Mouse (Mus musculus): ENCODE data around the gene Pde4d.

Gene Pde4d

DNA sequence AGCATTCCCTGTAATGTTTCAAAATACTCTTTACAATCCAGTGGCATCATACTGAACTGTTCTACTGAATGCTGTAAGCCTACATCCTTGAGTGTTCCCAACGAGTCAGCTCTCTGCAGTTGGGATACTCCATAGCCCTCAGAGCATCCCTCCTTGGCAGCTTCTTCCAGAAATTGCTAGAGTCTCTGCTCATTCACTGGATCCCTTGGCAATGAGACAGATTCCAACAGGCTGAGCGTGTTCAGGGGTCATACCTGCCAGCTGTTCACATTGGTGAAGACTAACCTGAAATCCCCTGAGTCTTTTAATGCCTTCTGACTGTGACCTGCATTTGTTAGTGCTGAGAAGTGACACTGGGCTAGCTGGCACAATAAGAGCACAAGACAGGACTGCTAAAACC is 1173.5 kb downstream of the Pde4d start:
- no peak for DNase-seq (ENCODE audit: low spot score in 2 of 2)

DNA sequence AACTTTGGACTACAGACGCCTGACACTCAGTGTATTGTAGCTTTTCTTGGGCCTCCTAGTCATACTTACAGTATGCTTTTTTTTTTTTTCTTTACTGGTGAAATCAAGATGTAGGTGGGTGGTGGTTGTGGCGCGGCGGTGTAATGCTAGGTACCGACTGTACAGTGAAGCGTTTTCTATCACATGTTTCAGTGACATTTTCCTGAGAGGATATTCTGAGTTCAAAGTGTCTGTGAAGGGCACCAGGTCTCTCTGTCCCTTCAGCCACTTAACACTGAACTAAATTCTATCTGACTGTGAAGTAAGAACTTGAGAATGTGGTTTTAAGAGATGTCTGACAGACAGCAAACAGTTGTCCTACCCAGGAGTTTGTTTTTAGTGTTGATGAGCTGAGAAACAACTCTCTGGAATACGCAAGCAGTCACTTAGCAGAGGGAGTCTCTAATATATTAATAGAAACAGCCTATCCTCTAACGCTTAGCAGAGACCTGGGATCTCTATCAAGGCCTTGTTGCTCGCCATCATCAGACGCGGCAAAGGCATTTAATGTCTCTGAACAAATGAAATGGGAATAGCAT is 1175.1 kb downstream of the Pde4d start:
- DNase-seq (ENCODE audit: low spot score in 2 of 2): no peak

DNA sequence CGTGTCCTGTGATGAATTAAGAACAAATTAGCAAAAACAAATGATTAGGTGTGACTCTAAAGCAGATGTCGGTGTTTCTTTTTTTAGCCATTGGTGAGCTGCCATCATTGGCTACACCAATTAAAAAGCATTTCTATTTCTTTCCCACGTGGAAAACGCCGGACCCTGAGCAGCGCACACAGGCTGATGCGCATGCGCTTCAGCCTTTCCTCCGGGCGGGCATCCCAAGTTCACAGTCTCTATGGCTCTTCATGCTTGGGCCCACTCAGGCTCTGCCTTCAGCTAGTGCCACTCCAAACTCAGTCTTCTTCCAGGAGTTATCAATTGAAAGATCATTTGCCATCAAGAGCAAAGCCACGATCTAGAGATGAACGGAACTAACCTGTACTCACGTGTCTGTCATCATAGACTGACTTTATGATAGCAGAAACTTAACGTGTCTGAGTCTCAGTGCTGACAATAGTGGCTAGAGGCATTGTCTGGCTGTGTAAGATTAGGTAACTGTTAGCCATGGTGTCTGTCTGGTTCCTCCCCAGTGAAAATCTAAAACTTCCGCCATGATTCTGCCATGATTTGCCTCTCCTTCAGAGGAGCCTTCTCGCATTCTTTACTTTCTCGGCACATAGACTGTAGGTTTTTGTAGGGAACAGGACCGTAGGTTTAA is 1175.8 kb downstream of the Pde4d start:
- no peak for DNase-seq (ENCODE audit: low spot score in 2 of 2)

DNA sequence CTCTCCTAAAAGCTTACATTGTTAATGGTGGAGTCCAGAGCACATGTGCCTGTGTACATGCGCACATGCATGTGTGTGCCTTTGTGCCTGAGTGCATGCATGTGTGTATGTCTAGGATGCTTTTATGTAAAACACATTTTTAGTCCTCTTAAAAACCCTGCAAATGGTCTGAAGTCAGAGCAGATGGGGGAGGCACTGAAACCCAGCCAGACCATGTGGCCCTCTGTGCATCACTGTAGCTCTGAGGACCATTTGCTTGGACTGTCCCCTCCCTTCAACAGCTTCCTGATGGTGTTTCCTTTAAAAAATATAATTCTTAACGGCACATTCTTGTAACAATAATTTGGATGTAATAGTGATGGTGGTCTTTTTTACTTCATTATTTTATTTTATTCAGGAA is 1177.5 kb downstream of the Pde4d start:
- no peak for DNase-seq (ENCODE audit: low spot score in 2 of 2)

DNA sequence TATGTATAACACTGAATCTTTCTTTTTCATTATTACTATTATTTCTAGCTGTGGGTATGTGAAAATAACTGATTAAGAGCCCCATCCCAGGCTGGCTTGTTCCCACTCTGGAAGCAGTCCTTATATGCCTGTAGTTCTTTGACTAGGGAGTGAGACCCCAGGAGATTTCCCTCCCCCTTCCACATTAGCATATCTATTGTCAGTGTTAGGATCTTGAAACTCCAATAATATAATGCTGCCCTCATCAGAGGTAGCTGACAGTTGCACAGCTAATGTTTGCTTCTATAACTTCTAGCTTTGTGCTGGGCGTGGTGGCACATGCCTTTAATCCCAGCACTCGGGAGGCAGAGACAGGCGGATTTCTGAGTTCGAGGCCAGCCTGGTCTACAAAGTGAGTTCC is 1178.9 kb downstream of the Pde4d start:
- DNase-seq (ENCODE audit: low spot score in 2 of 2): no peak

DNA sequence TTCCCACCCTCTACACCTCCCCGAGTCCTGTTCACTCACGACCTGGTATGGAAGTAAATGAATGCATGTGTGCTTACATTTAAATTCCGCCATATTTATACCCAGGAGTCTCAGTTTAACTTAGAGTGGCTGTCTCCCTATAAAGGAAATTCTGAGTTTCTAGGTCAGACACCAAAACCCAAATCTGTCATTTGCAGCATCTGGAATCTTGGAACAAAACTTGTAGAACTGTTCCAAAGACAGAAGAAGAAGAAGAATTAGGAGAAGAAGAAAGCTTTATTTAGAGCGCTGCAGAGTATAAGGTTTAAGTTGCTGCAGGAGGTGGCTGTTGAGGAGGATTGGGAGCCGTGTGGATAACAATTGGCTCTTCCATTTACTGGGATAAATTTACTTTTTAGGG is 1179.5 kb downstream of the Pde4d start:
- DNase-seq (ENCODE audit: low spot score in 2 of 2): no peak

DNA sequence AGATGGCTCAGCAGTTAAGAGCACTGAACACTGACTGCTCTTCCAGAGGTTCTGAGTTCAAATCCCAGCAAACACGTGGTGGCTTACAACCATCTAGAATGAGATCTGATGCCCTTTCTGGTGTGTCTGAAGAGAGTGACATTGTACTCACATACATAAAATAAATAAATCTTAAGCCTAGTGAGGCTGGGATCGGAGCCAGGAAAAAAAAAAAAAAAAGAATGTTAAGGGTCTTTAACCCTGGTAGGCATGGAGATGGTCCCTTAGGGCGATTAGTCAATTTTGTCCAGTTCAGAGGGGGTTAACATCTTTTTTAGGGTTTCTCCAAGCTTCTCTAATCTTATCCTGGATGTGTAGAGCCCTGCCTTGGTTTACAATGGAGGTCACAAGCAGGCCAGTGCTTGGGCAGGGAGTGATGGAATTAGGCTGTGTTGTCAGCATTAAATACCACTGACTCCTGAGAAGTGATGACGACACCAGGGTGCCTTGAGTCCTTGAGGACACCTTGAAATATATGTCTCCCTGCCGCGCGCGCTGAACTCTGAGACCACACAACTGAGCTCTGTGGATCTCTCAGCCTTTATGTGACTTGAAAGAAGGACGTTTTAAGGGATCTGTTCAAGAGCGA is 1181.8 kb downstream of the Pde4d start:
- DNase-seq (ENCODE audit: low spot score in 2 of 2): no peak

DNA sequence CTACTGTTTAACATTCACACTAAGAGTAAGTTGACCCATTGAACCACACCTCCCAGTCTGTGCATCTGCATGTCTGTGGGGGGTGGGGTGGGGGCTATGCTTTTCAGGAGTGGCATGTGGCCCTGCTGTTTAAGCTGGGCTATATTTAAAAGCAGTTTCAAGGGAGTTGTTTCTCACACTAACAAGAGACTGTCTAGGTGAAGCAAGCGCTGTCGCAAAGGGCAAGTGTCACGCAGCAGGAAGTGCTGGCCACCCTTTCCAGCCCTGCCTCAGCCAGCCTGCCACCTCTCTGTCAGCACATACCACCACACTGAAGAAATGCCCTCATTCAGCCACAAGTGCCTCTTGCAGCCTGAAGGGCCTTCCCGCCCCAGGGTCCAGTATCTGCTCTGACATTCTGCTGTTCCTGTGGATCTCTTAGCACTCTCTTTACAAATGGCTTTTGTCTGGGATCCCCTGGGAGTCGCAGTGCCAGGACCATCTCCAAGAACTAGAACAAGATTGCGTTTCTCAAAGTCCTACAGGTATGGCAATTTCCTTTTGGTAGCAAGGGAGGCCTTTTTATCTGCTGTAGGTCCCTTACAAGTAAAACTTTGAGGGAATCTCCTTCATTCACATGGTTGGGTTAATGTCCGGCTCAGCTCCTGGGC is 1182.8 kb downstream of the Pde4d start:
- DNase-seq (ENCODE audit: low spot score in 2 of 2): no peak

DNA sequence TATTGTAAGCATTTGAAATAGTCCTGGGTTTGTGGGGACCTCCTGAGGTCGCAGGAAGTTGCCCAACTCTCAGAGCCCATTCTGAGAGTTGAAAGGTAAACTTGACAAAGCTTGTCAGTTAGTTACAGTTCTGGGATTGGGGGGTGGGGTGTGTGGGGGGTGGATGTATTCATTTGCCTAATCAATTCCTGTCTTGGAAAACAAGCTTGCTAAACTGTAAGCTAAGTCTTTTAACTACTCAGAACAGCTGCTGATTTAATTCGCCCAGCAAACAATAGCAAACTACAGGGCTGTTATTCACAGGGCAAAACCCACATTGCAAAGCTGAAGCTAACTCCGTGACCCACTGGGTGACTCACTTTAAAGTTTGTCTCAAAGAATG is 1183.3 kb downstream of the Pde4d start:
- DNase-seq (ENCODE audit: low spot score in 2 of 2): no peak

DNA sequence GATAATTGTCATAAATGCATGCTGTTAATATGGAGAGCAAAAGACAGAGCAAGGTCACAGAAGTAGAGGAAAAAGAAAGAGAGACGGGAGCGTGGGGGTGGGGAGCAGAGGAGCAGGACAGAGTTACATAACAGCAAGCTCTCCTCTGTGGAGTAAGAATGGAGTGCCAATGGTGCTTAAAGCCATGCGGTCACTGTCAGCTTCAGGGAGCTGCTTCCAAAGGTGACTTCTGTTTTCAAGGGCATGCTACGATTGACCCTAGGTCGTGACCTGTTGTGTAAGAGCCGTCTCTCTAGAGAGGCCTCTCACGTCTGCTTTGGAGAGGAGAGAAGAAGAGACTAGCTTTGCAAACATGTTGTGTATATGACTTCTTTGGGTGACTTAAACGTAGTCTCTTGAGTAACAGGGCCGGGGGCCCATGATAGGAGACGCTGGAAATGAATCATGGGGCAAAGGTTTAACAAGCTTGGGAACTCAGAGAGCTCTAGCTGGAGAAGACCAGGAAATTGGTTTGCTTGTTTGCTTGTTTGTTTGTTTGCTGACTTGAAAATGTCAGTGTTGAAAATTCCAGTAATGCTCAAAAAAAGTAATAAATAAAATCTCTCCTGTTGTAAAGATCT is 1186.3 kb downstream of the Pde4d start:
- DNase-seq (ENCODE audit: low spot score in 2 of 2): no peak

DNA sequence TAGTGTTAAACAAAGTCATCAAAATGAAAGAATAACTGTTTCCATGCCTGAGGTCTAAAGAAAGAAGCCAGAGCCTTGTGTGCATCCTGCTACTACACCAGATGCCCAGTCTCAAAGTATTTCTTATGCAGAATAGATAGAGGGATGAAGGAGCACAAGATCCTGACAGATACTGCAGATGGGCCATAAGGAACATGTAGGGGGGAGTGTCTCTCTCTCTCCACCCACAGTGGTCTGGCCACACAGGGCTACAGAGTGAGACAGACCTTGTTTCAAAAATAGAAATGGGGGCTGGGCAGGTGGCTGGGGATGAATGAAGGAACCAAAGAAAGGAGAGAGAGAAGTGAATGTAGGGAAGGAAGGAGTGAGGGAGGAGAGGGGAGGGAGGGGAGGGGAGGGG is 1188.5 kb downstream of the Pde4d start:
- no peak for DNase-seq (ENCODE audit: low spot score in 2 of 2)

DNA sequence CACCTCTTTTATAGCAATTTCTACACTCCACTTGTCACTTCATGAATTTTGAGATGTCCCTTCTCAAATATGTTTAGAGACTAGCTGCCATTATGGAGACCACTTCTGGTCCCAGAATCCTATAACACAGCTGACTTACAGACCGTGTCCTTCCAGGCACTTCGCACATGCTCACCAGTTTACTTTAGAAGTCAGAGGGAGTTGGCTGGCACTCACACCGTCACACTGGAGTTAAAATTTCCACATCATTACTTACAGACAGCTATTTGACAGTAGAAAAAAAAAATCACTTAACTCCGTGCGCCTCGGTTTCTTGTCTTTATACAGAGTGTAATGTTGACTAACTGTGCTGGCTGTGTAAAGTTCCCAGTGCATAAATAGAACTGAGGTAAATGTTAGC is 1189.5 kb downstream of the Pde4d start:
- no peak for DNase-seq (ENCODE audit: low spot score in 2 of 2)

DNA sequence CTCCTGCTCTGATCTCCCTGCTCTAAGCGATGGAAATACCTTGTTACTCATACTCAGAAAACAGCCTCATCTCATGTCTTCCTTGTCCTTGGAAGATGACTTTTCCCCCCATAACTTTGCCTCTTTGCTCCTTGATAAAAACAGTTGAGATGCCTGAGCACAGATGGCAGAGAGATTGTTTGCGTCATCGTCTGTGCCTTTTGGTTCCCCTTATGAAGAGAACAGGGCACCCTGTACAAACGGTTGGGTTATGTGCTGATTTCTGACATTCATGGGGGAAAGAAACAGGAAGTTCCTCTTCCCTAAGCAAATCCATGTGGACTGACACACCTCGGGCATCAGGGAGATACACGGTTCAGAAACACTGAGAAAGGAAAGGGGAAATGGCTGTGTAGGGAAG is 1191.8 kb downstream of the Pde4d start:
- DNase-seq (ENCODE audit: low spot score in 2 of 2): no peak

DNA sequence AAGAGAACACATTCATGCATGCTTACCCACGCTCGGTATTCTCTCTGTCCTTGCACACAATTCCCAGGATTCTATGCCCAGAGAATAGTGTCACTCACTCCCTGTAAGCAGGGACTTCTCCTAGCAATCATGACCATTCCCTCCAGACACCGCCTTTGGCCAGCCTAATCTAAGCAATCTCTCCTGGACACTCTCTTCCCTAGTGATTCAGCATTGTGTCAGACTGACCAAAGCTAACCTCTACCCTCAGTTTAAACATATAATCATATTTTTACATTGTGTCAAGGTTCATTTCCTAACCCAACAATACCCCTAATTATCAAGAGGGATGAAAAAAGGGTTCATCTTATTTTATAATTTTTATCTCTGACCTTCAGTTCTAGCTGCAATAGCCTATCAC is 1193.7 kb downstream of the Pde4d start:
- no peak for DNase-seq (ENCODE audit: low spot score in 2 of 2)

DNA sequence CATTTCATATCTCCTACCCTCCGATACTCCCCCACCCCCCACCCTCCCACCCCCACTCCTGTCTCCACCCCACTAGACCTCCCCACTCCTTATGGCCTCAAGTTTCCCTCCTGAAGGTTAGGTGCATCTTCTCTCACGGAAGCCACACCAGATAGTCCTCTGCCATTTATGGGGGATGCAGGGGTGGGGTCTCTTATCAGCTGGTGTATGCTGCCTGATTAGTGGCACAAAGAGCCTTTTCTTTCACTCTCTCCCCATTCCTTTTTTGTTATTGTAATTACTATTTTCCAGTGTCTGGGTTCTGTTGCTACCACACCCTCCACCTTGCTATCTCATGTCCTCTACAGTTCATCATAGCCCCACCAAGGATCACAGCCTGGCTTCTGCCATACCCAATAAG is 1194.3 kb downstream of the Pde4d start:
- DNase-seq (ENCODE audit: low spot score in 2 of 2): no peak

DNA sequence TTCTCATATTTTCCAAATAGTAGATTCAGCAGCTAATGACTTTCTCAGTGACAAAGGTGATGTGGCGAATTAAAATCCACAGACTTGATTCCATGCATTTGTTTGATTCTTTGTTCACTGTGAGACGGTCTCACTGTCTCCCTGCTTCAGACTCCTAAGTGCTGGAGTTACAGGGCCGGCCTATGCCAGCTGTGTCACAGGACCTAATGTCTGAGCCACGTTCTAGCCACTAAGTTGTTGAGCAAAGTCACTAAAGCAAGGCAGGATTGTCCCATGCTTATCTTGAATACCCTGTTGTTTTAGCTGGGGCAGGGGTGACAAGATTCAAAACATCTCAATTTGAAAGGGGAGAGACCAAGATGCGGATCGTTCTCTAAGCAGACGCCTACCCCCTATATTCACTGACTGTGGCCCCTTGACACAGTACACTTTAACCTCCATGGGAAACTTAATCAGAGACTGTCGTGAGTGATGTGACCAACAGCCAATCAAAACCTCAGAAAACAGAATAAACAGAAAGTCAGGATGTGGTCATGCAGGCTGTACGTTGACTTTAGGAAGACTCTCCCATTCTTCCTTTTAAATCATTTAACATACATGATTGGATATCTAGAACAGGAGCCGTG is 1195.6 kb downstream of the Pde4d start:
- DNase-seq (ENCODE audit: low spot score in 2 of 2): no peak

DNA sequence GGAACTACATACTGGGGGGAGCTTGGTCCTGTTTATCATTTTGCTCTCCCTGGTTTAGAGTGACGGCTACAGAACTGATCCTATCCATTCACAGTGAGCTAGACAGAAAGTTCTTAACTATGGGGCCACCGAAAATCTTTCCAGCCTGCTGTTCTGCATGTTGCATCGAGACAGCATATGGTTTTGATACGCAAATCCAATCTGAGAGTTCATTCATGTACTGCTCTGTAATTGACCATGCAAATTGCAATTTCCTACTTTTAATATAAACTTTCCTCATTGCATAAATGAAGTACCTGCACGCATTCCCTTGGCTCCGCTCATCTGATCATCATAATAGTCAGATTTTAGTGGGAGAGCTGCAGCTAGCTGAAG is 1196.1 kb downstream of the Pde4d start:
- DNase-seq (ENCODE audit: low spot score in 2 of 2): no peak

DNA sequence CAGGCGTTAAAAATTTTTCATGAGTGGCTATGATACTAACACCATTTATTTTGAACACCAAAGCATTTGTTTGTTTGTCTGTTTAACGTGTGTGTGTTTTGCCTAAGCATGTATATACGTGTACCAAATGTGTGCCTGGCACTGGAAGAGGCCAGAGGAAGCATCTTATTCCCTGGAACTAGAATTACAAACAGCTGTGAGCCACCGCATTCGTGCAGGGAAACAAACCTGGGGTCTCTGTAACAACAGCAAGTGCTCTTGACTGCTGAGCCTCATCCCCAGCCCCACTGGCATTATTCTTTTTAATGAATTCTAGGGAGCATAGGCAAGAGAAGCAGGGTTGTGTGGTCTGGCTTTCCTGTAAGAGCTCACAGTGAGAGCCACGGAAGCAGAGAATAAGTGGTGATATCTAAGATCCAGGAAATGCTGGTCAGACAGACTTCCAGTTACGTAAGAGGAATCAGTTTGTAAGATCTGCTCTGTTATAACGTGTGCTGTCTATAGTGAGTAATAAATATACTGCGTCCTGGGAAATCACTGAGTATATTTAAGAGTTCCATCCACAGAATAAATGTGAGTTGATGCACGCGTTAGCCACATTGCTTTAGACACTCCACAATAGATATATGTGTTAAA is 1197.0 kb downstream of the Pde4d start:
- DNase-seq (ENCODE audit: low spot score in 2 of 2): no peak

DNA sequence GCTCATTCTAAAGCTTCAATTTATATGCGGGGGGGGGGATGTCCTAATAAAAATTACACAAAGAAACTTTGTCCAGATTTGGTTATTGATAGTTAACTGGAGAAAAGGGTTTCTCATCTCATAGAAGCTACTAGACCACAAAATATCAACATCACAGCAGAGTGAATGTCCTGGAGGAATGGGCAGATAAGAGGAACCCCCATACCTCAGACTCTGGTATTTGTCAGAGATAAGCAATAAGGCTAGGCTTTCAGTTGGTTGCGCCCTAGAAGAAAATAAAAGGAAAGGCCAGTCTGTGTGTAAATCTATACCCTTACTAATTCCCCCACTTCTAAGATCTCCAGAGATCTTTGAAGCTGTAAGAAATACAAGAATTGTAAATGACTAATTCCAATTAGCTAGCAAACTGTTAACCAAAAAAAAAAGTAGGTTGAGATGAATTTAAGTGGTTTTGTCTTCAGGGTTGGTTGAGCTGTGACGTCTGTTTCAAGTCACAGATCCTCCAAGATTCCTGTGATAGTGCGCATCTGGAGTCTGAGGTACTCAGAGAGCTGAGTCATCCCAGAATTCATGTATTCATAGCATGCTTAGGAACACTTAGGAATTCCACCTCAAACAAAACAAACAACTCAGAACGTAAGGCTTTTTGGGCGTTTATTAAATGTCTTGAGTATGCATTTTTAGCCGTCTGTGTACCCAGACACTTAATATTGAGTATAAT is 1197.9 kb downstream of the Pde4d start:
- DNase-seq (ENCODE audit: low spot score in 2 of 2): no peak

DNA sequence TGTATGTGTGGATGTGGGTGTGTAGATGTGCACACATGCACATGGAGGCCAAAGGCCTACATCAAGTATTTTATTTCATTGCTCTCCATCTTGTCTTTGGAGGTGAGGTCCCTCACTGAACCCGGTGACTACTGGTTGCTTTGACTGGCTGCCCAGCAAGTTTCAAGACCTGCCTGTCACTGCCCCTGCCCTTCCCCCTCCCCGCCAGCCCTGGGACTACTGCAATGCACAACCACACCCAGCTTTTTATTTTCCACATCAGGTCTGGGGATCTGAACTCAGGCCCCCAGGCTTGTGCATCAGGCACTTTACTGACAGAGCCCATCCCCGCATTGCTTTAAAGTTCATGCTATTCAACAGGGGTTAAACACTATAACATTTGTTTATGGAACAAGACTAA is 1198.6 kb downstream of the Pde4d start:
- no peak for DNase-seq (ENCODE audit: low spot score in 2 of 2)

All from frontal cortex, postnatal 10 days (tissue).